Mouse (Mus musculus): Measurements from ENCODE around the gene Aipl1. TPM values are rescaled to one million over a fixed set of nuclear protein-coding genes. Genes with fewer than 3 reads are reported as not detected.

Aipl1 gene
- polyA plus RNA-seq, 1 experiment from 2014 or later: 0.20 TPM

GRCm38 (mm10) chr11:72016518-72017252 lies 20.6 kb downstream of the Aipl1 start:
- Histone ChIP-seq H3K27ac (ENCODE audit: low read depth, low read length) (no peak overlapping the region), H3K4me2 (ENCODE audit: low read depth, low read length) (no peak overlapping the region), H3K9ac (replicated peaks; ENCODE audit: low read depth, low read length) (no peak overlapping the region), H3K4me3 (ENCODE audit: low read depth, low read length) (no peak overlapping the region), H3K4me1 (ENCODE audit: control insufficient read depth, insufficient read depth, low read length) (peaks cover 5% of the 10 kb centered on the region), H3K36me3 (ENCODE audit: control insufficient read depth, insufficient read depth, low read length) (no peaks in the 10 kb centered on the region), H3K27me3 (ENCODE audit: control insufficient read depth, insufficient read depth, low read length) (no peaks in the 10 kb centered on the region), H3K9me3 (ENCODE audit: control insufficient read depth, low read length) (no peaks in the 10 kb centered on the region)
- 77% methylated on average over 13 of the region's 13 CpGs for WGBS
- ATAC-seq (ENCODE audit: low read depth): no peak

GRCm38 (mm10) chr11:72014674-72015073 lies 22.6 kb downstream of the Aipl1 start:
- Histone ChIP-seq H3K36me3 (ENCODE audit: control insufficient read depth, insufficient read depth, low read length) (no peaks in the 10 kb centered on the region), H3K4me3 (ENCODE audit: low read depth, low read length) (no peak overlapping the region), H3K9me3 (ENCODE audit: control insufficient read depth, low read length) (no peaks in the 10 kb centered on the region), H3K4me1 (ENCODE audit: control insufficient read depth, insufficient read depth, low read length) (peaks cover 22% of the 10 kb centered on the region), H3K27ac (ENCODE audit: low read depth, low read length) (no peak overlapping the region), H3K27me3 (ENCODE audit: control insufficient read depth, insufficient read depth, low read length) (no peaks in the 10 kb centered on the region), H3K9ac (replicated peaks; ENCODE audit: low read depth, low read length) (no peak overlapping the region), H3K4me2 (ENCODE audit: low read depth, low read length) (no peak overlapping the region)
- ATAC-seq (ENCODE audit: low read depth): no peak
- 43% methylated on average over 4 of the region's 4 CpGs for WGBS

- no peaks in the 10 kb centered on the region for H3K27me3 ChIP-seq (ENCODE audit: control insufficient read depth, insufficient read depth, low read length)
- H3K4me3 ChIP-seq (ENCODE audit: low read depth, low read length): no peak overlapping the region
- peaks cover 18% of the 10 kb centered on the region for H3K4me1 ChIP-seq (ENCODE audit: control insufficient read depth, insufficient read depth, low read length)
- no peaks in the 10 kb centered on the region for H3K9me3 ChIP-seq (ENCODE audit: control insufficient read depth, low read length)
- H3K27ac ChIP-seq (ENCODE audit: low read depth, low read length): no peak overlapping the region
- H3K4me2 ChIP-seq (ENCODE audit: low read depth, low read length): no peak overlapping the region
- 60% methylated on average over 1 of the region's 1 CpGs for WGBS
- ATAC-seq (ENCODE audit: low read depth): no peak
- H3K9ac ChIP-seq (replicated peaks; ENCODE audit: low read depth, low read length): no peak overlapping the region
- no peaks in the 10 kb centered on the region for H3K36me3 ChIP-seq (ENCODE audit: control insufficient read depth, insufficient read depth, low read length)
Measured at GRCm38 (mm10) chr11:72011955-72012354, 25.4 kb downstream of the Aipl1 start.

- Histone ChIP-seq H3K27ac (ENCODE audit: low read depth, low read length) (peak overlapping the region; percentile 49; the same call in 1 of the 2 replicates), H3K4me1 (ENCODE audit: control insufficient read depth, insufficient read depth, low read length) (peaks cover 18% of the 10 kb centered on the region), H3K9me3 (ENCODE audit: control insufficient read depth, low read length) (no peaks in the 10 kb centered on the region), H3K36me3 (ENCODE audit: control insufficient read depth, insufficient read depth, low read length) (no peaks in the 10 kb centered on the region), H3K4me3 (ENCODE audit: low read depth, low read length) (no peak overlapping the region), H3K4me2 (ENCODE audit: low read depth, low read length) (no peak overlapping the region), H3K9ac (replicated peaks; ENCODE audit: low read depth, low read length) (no peak overlapping the region), H3K27me3 (ENCODE audit: control insufficient read depth, insufficient read depth, low read length) (no peaks in the 10 kb centered on the region)
- 53% methylated on average over 9 of the region's 9 CpGs for WGBS
- ATAC-seq (ENCODE audit: low read depth): no peak
Measured at GRCm38 (mm10) chr11:72010940-72011722, 26.2 kb downstream of the Aipl1 start.

- Histone ChIP-seq H3K4me3 (ENCODE audit: low read depth, low read length) (no peak overlapping the region), H3K27ac (ENCODE audit: low read depth, low read length) (0 out of 2 replicates have a peak overlapping the region, but pooled peaks have one; percentile 49), H3K36me3 (ENCODE audit: control insufficient read depth, insufficient read depth, low read length) (no peaks in the 10 kb centered on the region), H3K9me3 (ENCODE audit: control insufficient read depth, low read length) (no peaks in the 10 kb centered on the region), H3K9ac (replicated peaks; ENCODE audit: low read depth, low read length) (no peak overlapping the region), H3K27me3 (ENCODE audit: control insufficient read depth, insufficient read depth, low read length) (no peaks in the 10 kb centered on the region), H3K4me2 (ENCODE audit: low read depth, low read length) (no peak overlapping the region), H3K4me1 (ENCODE audit: control insufficient read depth, insufficient read depth, low read length) (peaks cover 18% of the 10 kb centered on the region)
- peak; percentile 46; the same call in 1 of the 2 replicates for ATAC-seq (ENCODE audit: low read depth)
- 34% methylated on average over 5 of the region's 5 CpGs for WGBS
Measured at GRCm38 (mm10) chr11:72010367-72010766, 26.9 kb downstream of the Aipl1 start.

GRCm38 (mm10) chr11:72005547-72005946 lies 31.8 kb downstream of the Aipl1 start:
- H3K4me2 ChIP-seq (ENCODE audit: low read depth, low read length): no peak overlapping the region
- no peak for ATAC-seq (ENCODE audit: low read depth)
- no peaks in the 10 kb centered on the region for H3K9me3 ChIP-seq (ENCODE audit: control insufficient read depth, low read length)
- peaks cover 5% of the 10 kb centered on the region for H3K4me1 ChIP-seq (ENCODE audit: control insufficient read depth, insufficient read depth, low read length)
- H3K4me3 ChIP-seq (ENCODE audit: low read depth, low read length): no peak overlapping the region
- H3K27ac ChIP-seq (ENCODE audit: low read depth, low read length): no peak overlapping the region
- no peaks in the 10 kb centered on the region for H3K36me3 ChIP-seq (ENCODE audit: control insufficient read depth, insufficient read depth, low read length)
- no peak overlapping the region for H3K9ac ChIP-seq (replicated peaks; ENCODE audit: low read depth, low read length)
- no peaks in the 10 kb centered on the region for H3K27me3 ChIP-seq (ENCODE audit: control insufficient read depth, insufficient read depth, low read length)
- 90% methylated on average over 6 of the region's 6 CpGs for WGBS

GRCm38 (mm10) chr11:72003171-72003570 lies 34.1 kb downstream of the Aipl1 start:
- no peak; the same call in 1 of the 2 replicates for ATAC-seq (ENCODE audit: low read depth)
- 30% methylated on average over 9 of the region's 9 CpGs for WGBS

GRCm38 (mm10) chr11:72002138-72002853 lies 35.0 kb downstream of the Aipl1 start:
- no peak overlapping the region for H3K27ac ChIP-seq (ENCODE audit: low read depth, low read length)
- no peaks in the 10 kb centered on the region for H3K4me1 ChIP-seq (ENCODE audit: control insufficient read depth, insufficient read depth, low read length)
- no peak overlapping the region for H3K9ac ChIP-seq (replicated peaks; ENCODE audit: low read depth, low read length)
- WGBS: 50% methylated on average over 13 of the region's 13 CpGs
- no peak overlapping the region for H3K4me2 ChIP-seq (ENCODE audit: low read depth, low read length)
- H3K27me3 ChIP-seq (ENCODE audit: control insufficient read depth, insufficient read depth, low read length): no peaks in the 10 kb centered on the region
- no peaks in the 10 kb centered on the region for H3K36me3 ChIP-seq (ENCODE audit: control insufficient read depth, insufficient read depth, low read length)
- H3K4me3 ChIP-seq (ENCODE audit: low read depth, low read length): no peak overlapping the region
- no peaks in the 10 kb centered on the region for H3K9me3 ChIP-seq (ENCODE audit: control insufficient read depth, low read length)
- ATAC-seq (ENCODE audit: low read depth): no peak

More at GRCm38 (mm10) chr11:72003171-72003570, 34.1 kb downstream of the Aipl1 start:
- Histone ChIP-seq H3K27ac (ENCODE audit: low read depth, low read length) (no peak overlapping the region), H3K4me3 (ENCODE audit: low read depth, low read length) (no peak overlapping the region), H3K4me2 (ENCODE audit: low read depth, low read length) (no peak overlapping the region), H3K9me3 (ENCODE audit: control insufficient read depth, low read length) (no peaks in the 10 kb centered on the region), H3K9ac (replicated peaks; ENCODE audit: low read depth, low read length) (no peak overlapping the region), H3K27me3 (ENCODE audit: control insufficient read depth, insufficient read depth, low read length) (no peaks in the 10 kb centered on the region), H3K36me3 (ENCODE audit: control insufficient read depth, insufficient read depth, low read length) (no peaks in the 10 kb centered on the region), H3K4me1 (ENCODE audit: control insufficient read depth, insufficient read depth, low read length) (no peaks in the 10 kb centered on the region)
